ENCODE assay signal across 10 mouse cellular contexts in the genomic region with DNA sequence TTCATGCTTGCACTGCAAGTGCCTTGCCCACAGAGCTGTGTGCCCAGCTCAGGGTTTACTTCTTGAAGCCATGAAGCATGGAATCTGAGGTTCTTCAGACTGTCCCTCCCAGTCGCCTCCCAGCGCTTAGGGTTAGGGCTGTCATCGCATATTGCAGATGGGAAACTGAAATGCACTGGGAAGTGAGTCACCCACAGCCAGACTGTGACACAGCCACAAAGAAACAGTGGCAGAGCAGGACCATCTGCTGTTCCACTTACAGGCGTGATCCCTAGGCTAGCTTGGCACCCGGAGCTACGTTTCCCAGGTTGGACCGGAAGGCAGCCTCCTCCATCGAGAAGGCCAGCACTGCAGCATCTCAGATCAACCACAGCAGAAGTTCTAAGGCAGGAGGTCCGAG.
"Had no signal": no experiment of that assay in that cellular context is flagged by ENCODE, and none has a peak within 500 bp of the region (broad histone marks: within the 10 kb centered on the region; RNA-seq: fewer than 3 reads in every experiment).

No protein-coding gene starts in this region.

- DNase-seq: kidney, adult 18-20 months; kidney, postnatal 10 days; kidney, postnatal 4 days; lung, adult 2 months; lung, postnatal 10 days; lung, postnatal 4 days; midbrain, embryonic 14.5 days; spleen, adult 18-20 months; thymus, adult 18-20 months; thymus, postnatal 25 days had no signal
